Mouse (Mus musculus) C2C12 (cell line): ENCODE data around the gene Psmg3.

ENCODE experiments used
- CEBPB ChIP-seq: IDR thresholded peaks from one replicate; pipeline ENCODE4 v1.6.1; 2011; ENCODE audit warnings: low read depth, mild to moderate bottlenecking, control low read depth, moderate library complexity
- CTCF ChIP-seq: IDR thresholded peaks from one replicate; pipeline ENCODE4 v1.5.1; 2011; ENCODE audit not compliant: control insufficient read depth, insufficient read depth, insufficient read length
- FOSL1 ChIP-seq: IDR thresholded peaks from one replicate; pipeline ENCODE4 v1.8.0; 2011; ENCODE audit warnings: mild to moderate bottlenecking, low read length; ENCODE audit not compliant: poor library complexity, insufficient read depth, severe bottlenecking

DNA sequence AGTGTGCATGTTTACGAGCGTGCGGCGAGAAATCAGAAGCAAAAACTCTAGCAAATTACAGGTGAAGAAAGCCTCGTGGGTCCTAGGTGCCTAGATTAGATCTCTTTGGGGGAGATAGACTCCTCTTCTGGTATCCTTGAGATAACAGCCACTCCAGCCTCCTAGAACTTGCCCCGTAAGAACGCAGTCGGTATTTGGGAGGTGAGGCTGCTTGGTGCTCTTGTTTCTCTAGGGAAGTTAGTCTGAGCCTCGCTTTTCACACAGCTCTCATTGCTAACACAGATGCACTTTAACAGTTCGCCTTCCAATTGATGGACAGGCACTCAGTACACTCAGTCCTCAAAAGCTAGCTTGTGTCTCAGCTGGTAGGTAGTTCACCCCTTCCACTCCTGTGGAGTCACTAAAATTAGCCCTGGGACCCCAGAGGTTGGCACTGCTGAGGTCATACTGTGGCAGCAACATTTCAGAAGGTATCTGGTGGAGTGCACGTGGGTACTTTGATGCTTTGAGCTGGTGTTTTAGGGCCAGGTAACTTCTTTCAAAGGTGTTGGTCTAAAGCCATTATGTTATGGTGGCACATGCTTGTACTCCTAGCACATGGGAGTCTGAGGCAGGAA is 34.4 kb downstream of the Psmg3 start:
- no peak for TF ChIP-seq CTCF
- TF ChIP-seq CEBPB = no peak
- no peak for TF ChIP-seq FOSL1
